Mouse (Mus musculus) embryonic fibroblast, embryonic 13.5 days (primary cell): Measurements from ENCODE around the gene Filip1. TPM values are rescaled to one million over a fixed set of nuclear protein-coding genes. Genes with fewer than 3 reads are reported as not detected.

Experiments
- H3K27ac ChIP-seq: 2 replicates; pipeline ENCODE4 v1.5.1; 2012; ENCODE audit warnings: low read length, control low read depth, inconsistent platforms; ENCODE audit not compliant: insufficient read depth
- H3K4me1 ChIP-seq: 2 replicates; pipeline ENCODE4 v1.6.1; 2011; ENCODE audit warnings: low read length; ENCODE audit not compliant: control insufficient read depth, insufficient read depth
- H3K4me3 ChIP-seq: 2 replicates; pipeline ENCODE4 v1.5.1; 2011; ENCODE audit warnings: mild to moderate bottlenecking, control low read depth, low read length; ENCODE audit not compliant: insufficient read depth
- CTCF ChIP-seq: IDR thresholded peaks from 2 replicates; pipeline ENCODE4 v1.5.1; 2011; ENCODE audit warnings: mild to moderate bottlenecking, control low read depth, low read length, moderate library complexity, borderline replicate concordance; ENCODE audit not compliant: insufficient read depth
- POLR2A ChIP-seq: IDR thresholded peaks from 2 replicates; pipeline ENCODE4 v1.6.1; 2011; ENCODE audit warnings: low read depth, mild to moderate bottlenecking, control low read depth, low read length, moderate library complexity
- polyA plus RNA-seq: library from polyadenylated mRNA; stranded (reverse); fragments of >200 nt; gene quantifications from 2 replicates; pipeline ENCODE4 v1.2.4, GENCODE M21; 2011; ENCODE audit warnings: low read depth; ENCODE audit not compliant: missing spikeins, insufficient read length

Gene Filip1
- polyA plus RNA-seq, 1 experiment, result 0.23 TPM

DNA sequence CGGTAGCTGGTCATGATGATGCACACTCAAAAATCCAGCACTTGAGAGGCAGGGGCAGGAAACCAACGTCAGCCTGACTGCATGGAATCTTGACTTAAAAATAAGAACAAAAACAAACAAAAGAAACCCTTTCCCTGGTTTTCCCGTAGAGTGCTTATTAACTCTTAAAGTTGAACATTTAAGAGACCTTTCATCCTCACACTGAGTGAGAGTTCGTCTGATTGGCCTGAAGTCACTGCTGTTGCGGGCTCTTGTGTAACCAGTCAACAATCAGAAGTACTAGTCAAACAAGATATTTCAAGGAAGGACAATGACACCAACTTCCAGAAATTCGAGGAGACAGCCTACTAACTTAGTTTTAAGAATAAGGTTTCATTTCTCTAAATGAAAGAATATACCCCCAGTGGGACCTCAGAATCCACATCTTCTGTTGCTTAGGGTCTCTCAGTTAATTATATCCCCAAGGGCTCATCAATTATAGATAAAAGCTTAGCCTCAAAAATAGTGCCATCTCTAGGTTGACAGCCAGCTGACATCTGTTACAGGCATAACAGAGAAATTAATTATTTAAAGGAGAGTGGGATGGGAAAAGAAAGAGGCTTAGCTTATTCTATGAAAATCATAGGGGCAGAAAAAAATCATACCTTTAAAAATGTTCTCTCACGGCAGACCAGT, 216.1 kb downstream of the Filip1 start:
- no peak overlapping the region for H3K4me3 ChIP-seq
- no peak for TF ChIP-seq POLR2A
- TF ChIP-seq CTCF, result no peak
- H3K4me1 ChIP-seq, result no peaks in the 10 kb centered on the region
- H3K27ac ChIP-seq, result no peak overlapping the region

DNA sequence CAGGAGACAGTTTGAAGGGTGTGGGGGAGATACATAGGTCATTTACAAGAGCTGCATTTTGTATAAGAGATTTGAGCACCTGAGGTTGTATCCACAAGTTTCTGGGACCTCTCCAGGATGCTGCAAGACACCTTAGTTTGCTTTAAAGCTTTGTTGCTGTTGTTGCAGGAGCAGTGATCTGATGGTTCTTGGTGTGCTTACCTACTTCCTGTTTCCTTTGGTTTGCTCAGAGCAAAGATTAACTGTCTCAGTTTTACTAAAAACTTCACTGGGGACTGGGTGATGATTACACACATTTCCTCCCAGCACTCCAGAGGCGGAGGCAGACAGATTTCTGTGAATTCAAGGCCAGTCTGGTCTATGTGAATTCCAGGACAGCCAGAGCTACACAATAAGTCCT, 217.6 kb downstream of the Filip1 start:
- no peak for TF ChIP-seq CTCF
- no peak for TF ChIP-seq POLR2A

GRCm38 (mm10) chr9:79792841-79793835, 219.5 kb downstream of the Filip1 start, which contains the start of gene Tmem30a:
TSS of gene Tmem30a (minus strand) at chr9:79793507.
- peaks cover 4% of the 10 kb centered on the region for H3K4me1 ChIP-seq
- H3K27ac ChIP-seq, result peak within 1 kb of the TSS; percentile 44; the same call in 1 of the 2 replicates
- TF ChIP-seq CTCF, result no peak
- TF ChIP-seq POLR2A, result peak; percentile 89
- H3K4me3 ChIP-seq, result peak within 1 kb of the TSS; percentile 92

More for the DNA sequence above, 217.6 kb downstream of the Filip1 start:
- peaks cover 3% of the 10 kb centered on the region for H3K4me1 ChIP-seq
- no peak overlapping the region for H3K4me3 ChIP-seq
- H3K27ac ChIP-seq, result no peak overlapping the region

- Histone ChIP-seq H3K4me3 (no peak overlapping the region), H3K27ac (no peak overlapping the region), H3K4me1 (peaks cover 4% of the 10 kb centered on the region)
- TF ChIP-seq POLR2A, result no peak
These were observed 226.9 kb downstream of the Filip1 start for GRCm38 (mm10) chr9:79785794-79786085.

GRCm38 (mm10) chr9:79784934-79785793, 227.5 kb downstream of the Filip1 start:
- H3K27ac ChIP-seq, result no peak overlapping the region
- TF ChIP-seq CTCF (no peak), POLR2A (no peak)

GRCm38 (mm10) chr9:79784439-79784838, 228.2 kb downstream of the Filip1 start:
- H3K4me3 ChIP-seq, result no peak overlapping the region
- H3K4me1 ChIP-seq, result no peaks in the 10 kb centered on the region
- H3K27ac ChIP-seq, result no peak overlapping the region
- no peak for TF ChIP-seq POLR2A
- no peak for TF ChIP-seq CTCF

More at GRCm38 (mm10) chr9:79784934-79785793, 227.5 kb downstream of the Filip1 start:
- Histone ChIP-seq H3K4me1 (peaks cover 2% of the 10 kb centered on the region), H3K4me3 (no peak overlapping the region)

DNA sequence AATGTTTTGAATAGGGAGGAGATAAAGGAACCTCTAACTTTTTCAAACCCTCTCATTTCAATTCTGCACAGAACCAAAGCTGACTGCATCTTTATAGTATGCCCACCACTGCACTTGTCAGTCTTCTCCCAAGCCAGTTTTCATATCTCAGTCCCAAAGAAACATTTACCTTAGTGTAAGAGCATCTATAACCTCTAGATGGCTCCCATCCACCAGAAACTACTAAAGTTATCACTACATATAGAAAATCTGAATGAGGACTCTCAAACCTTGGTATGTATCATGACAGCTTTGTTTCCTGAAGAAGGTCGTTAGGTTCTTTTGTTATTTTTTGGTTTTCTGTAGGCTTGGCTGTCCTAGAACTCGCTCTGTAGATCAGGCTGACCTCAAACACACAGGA, 233.3 kb downstream of the Filip1 start:
- Histone ChIP-seq H3K4me1 (no peaks in the 10 kb centered on the region), H3K27ac (no peak overlapping the region), H3K4me3 (no peak overlapping the region)
- no peak for TF ChIP-seq POLR2A
- no peak for TF ChIP-seq CTCF

DNA sequence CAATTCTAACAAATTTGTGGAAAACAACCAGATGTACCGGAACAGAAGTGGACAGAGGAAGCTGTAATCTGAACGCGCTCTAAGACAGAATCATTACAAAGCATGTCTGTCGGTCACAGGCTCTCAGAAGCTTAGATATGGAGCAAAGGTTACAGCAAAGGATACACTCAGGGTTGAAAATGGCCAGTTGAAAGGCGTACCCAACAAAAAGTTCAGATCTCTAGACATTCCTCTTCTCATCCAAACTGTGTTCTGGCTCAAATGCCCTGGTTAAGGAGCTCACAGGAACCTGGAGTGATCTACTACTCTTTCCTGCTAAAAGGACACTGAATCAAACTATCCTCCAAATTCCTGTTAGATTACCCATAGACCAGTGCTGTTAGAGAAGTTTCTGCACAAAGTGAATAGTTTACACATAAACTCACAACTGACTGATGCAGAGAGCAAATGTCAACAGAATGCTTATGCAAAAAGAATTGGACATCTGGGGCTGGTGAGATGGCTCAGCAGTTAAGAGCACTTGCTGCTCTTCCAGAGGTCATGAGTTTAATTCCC, 245.6 kb downstream of the Filip1 start:
- Histone ChIP-seq H3K4me3 (no peak overlapping the region), H3K27ac (no peak overlapping the region), H3K4me1 (no peaks in the 10 kb centered on the region)
- TF ChIP-seq POLR2A (no peak), CTCF (no peak)

GRCm38 (mm10) chr9:79765329-79765728, 247.3 kb downstream of the Filip1 start:
- TF ChIP-seq CTCF (no peak), POLR2A (no peak)
- Histone ChIP-seq H3K4me1 (no peaks in the 10 kb centered on the region), H3K4me3 (no peak overlapping the region), H3K27ac (no peak overlapping the region)

Other genes with a start within 250 kb of the Filip1 start
- gene Tmem30a, start 219.3 kb downstream of the Filip1 start, polyA plus RNA-seq, result 99.7 and 108 TPM in 2 replicates
- 113 and 129 TPM in 2 replicates for gene Senp6, start 54.1 kb upstream of the Filip1 start, polyA plus RNA-seq
- gene Myo6, start 152.2 kb upstream of the Filip1 start, polyA plus RNA-seq, result 15.5 and 18.6 TPM in 2 replicates